Mouse (Mus musculus): ENCODE results near the gene Cers1.
A peak's percentile ranks its signal among the peaks of the same experiment; 100 is the strongest.

Cers1 gene

GRCm38 (mm10) chr8:70315624-70316510, at the start of gene Cers1:
Gene Cers1, plus strand, starts transcription at chr8:70315775.
- peak; percentile 78 for DNase-seq (ENCODE audit: low spot score)

- no peak for DNase-seq (ENCODE audit: low spot score)
Observed at GRCm38 (mm10) chr8:70267674-70268073, 47.9 kb upstream of the Cers1 start.

GRCm38 (mm10) chr8:70268311-70268710, 47.3 kb upstream of the Cers1 start:
- DNase-seq (ENCODE audit: low spot score): no peak

GRCm38 (mm10) chr8:70268799-70269565, 46.6 kb upstream of the Cers1 start:
- no peak for DNase-seq (ENCODE audit: low spot score)

GRCm38 (mm10) chr8:70272949-70273348, 42.6 kb upstream of the Cers1 start:
- DNase-seq (ENCODE audit: low spot score): no peak

DNA sequence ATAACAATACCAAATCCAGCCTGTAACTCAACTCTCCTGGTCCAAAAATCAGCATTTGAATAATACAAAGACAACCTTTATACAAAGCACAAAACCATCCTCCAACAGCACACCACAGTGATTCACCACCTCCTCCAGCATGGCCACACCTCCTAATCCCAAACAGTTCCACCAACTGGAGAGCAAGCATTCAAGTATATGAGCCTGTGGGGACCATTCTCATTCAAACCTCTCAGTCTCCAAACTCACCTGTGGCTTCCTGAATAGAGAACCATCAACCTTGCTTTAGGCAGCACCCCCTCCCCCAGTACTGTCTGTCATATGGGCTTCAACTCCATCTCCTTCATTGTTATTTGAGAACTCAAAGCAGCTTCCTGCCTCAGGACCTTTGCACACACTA, 41.2 kb upstream of the Cers1 start:
- DNase-seq (ENCODE audit: low spot score): no peak

GRCm38 (mm10) chr8:70276476-70276875, 39.1 kb upstream of the Cers1 start:
- DNase-seq (ENCODE audit: low spot score): no peak

DNA sequence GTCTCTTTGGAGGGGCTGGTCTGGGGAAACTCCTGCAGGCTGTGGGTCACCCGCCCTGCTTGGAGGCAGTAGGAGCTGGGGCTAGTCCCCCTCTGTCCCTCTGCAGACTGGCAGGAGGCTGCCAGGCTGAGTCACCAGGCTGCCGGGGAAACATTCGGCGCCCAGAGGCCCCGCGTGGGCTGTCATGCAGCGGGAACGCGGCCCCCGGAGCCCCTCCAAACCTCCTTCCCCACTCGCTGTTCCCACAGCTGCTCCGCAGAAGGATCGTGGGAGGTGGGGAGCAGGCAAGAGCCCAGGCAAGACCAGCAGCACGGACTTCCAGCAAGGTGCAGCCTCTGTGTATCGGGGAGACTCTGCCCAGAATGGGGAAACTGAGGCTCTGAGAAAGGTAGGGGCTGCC, 37.4 kb upstream of the Cers1 start:
- no peak for DNase-seq (ENCODE audit: low spot score)

DNA sequence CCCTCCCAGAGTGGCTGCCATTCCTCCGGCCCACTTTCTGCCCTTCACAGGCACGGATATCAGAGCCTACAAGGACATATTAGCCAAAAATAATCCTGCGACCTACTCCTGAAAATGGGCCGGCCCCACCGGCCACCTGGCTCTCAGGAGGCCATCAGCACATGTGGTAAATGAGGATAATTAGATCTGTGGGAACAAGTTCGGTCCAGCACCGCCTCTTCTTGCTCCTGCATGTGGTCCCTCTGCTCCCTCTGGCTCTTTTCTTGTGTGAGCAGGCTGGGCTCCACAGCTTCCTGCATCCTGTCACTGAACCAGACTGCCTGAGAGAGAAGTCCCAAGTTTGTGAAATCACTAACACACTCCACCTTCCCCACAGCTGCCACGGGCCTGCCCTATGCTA, 36.3 kb upstream of the Cers1 start:
- DNase-seq (ENCODE audit: low spot score): peak; percentile 43

GRCm38 (mm10) chr8:70281001-70281400, 34.6 kb upstream of the Cers1 start:
- no peak for DNase-seq (ENCODE audit: low spot score)

- DNase-seq (ENCODE audit: low spot score): peak; percentile 85
Observed at GRCm38 (mm10) chr8:70282603-70283135, 32.9 kb upstream of the Cers1 start, which contains the start of gene Homer3. Gene Homer3, plus strand, starts transcription at chr8:70282827.

DNA sequence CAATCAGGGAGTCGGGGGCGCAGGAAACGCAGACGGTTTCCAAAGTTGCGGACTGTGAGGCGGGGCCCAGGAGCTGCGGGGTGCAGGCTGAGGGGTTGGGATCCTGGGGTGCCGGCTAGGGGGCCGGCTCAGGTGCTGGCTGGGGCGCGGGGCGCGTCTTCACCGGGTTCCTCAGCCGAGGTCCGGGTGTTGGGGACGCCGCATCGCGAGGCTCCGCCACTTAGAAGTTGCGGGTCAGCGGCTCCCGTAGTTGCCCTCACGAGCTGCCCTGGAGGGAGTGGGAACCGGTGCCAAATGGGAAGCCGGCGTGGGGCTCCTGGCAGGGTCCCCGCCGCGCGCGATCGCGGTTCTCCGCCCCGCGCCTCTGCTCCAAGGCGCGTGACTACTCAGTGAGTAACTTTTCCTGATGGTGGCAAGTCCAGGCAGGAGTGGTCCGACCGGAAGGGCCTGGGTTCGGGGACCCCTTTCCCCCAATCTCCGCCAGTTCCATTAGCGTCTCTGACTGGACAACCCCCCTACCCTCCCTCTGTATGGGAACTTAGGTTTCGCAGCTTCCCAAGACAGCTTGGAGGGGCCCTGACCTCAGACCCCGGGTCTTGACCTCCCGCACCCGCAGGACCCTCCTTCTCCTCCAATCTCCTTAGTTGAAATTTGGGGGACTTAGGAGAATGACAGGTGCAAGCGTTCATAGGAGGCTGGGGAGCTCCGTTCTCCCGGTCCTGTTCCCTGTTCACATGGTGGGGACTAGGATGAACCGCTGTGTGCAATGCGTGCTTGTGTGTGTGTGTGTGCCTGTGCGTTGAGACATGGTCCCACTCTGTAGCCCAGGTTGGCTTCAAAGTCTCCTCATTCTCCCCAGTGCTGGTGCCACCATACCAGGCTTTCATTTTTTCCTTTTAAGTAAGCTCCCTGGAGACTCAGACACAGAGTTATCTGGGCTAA, 32.2 kb upstream of the Cers1 start:
- peak; percentile 54 for DNase-seq (ENCODE audit: low spot score)

DNA sequence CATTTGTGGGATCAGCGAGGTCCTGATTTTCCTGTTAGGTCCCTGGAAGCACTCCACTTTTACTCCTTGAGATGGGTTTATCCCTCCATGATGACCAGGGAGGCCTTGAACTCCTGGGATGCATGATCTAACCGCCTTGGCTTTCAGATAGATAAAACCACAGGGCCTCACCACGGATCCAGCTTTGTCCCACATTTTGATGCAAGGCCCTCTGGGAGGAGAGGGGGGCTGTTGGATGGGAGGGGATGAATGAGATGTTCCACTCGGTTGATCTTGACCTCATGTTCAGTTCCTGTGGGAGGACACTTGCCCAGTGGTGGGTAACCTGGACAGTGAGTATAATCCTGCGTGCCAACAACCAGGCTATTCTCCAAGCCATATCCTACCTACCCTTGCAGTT, 31.2 kb upstream of the Cers1 start:
- no peak for DNase-seq (ENCODE audit: low spot score)

GRCm38 (mm10) chr8:70285304-70285703, 30.3 kb upstream of the Cers1 start:
- DNase-seq (ENCODE audit: low spot score): no peak

- no peak for DNase-seq (ENCODE audit: low spot score)
Observed at GRCm38 (mm10) chr8:70286737-70287136, 28.8 kb upstream of the Cers1 start.

DNA sequence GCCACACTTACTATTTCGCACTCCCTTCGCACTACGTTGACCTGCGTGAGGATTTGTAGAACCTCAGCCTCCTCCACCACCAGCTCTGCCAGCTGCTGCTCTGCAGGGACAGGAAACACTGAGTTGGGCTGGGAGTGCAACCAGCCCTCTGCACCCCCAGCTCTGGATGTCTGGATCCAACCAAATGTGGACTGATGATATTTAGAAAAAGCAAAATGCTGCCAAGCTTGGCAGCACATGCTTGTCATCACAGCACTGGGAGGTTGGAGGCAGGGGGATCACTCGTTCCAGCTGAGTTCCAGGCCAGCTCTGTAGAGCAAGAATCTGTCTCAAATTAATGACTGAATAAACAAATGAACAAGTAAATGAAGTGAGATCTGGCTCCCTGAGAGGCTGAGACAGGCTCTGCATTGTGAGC, 21.6 kb upstream of the Cers1 start:
- peak; percentile 76 for DNase-seq (ENCODE audit: low spot score)

GRCm38 (mm10) chr8:70300881-70301280, 14.7 kb upstream of the Cers1 start:
- no peak for DNase-seq (ENCODE audit: low spot score)

DNA sequence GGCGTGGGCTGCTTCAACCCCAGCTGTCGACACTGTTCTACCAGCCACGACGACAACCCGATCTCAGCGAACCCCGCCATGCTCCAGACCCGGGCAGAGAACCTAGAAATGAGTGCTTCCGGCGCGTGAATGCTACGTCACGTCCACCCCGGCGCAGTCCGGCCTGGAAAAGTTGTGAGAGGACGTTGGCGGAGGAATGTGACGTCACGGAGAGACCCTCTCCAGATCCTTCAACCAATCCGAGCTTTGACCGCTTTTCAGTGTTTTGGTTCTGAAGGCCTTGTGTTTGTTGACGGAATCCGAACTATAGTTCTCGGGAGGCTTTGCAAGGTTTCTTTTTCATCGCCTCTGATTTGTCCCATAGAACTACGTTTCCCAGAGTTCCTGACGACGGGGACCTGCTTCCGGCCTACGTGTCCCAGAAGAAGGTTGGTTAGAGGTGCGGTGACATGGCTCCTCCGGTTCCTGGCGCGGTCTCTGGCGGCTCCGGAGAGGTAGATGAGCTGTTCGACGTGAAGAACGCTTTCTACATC, 13.2 kb upstream of the Cers1 start, which contains the start of the genes Ddx49 and Cope:
Gene Ddx49 (minus strand): TSS at position 132 of the 533 bp plus-strand sequence.
Gene Cope (plus strand): TSS at position 161 of the 533 bp plus-strand sequence.
- peak; percentile 93 for DNase-seq (ENCODE audit: low spot score)

DNA sequence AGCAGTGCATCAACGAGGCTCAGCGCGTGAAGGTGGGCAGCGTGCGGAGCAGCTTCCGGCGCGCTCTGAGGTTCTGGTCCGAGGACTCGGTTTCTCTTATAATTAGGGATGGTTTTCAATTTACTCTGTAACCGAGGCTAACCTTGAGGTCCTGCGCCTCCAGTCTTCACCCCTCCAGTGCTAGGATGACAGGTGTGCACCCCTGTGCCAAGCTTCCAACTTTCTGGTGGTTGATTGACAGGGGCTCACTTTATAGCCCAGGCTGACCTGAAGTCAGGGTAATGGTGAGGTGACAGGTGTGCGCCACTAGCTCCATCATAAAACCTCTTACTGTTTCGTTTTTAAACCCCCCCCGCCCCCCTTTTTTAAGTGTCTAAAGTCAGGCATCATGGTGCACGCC, 12.7 kb upstream of the Cers1 start:
- no peak for DNase-seq (ENCODE audit: low spot score)

- DNase-seq (ENCODE audit: low spot score): peak; percentile 37
Observed at GRCm38 (mm10) chr8:70309311-70309710, 6.3 kb upstream of the Cers1 start.

DNA sequence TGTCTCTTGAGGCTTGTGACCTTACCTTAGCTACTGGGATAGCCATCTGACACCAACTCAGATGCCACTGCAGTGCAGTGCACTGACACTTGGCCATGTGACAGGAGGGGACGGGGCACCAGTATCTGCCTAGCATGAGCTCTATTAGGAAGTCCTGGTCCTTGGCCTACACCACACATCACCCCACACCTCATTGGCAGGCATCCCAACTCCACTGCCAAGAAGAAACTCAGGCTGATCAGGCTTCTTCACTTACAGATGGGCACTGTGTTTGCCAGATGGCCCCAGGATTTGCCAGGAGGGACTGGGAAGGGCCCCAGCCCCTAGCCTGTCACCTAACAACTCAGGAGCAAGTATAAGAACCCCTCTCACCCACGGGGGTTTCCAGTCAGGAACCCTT, 2.2 kb upstream of the Cers1 start:
- peak; percentile 93 for DNase-seq (ENCODE audit: low spot score)
